Mouse (Mus musculus) gastrocnemius, adult 2 months (tissue): ENCODE data around the gene Pcnx2. TPM values are rescaled to one million over a fixed set of nuclear protein-coding genes. Genes with fewer than 3 reads are reported as not detected.

Source experiments
- DNase-seq: peaks from one replicate; pipeline ENCODE4 v3.0.0; 2022
- H3K27ac ChIP-seq: fragments of 200-600 bp; 2 replicates; pipeline ENCODE4 v1.8.1; 2022; ENCODE audit warnings: mild to moderate bottlenecking
- H3K4me3 ChIP-seq: fragments of 200-600 bp; 2 replicates; pipeline ENCODE4 v1.8.1; 2022; ENCODE audit warnings: mild to moderate bottlenecking, moderate library complexity
- CTCF ChIP-seq: fragments of 200-600 bp; IDR thresholded peaks from 2 replicates; pipeline ENCODE4 v1.8.1; 2022; ENCODE audit warnings: antibody characterized with exemption, mild to moderate bottlenecking, moderate library complexity
- intact Hi-C: fragments of 180-260 bp; cut with DNase I; formaldehyde crosslinking; loops from one replicate; pipeline ENCODE4 v1.15.1; 2025
- total RNA-seq, 2 experiments: library from RNA; stranded (reverse); gene quantifications; 2 replicates each; pipeline ENCODE4 v1.2.3; 2021

The Pcnx2 gene
- total RNA-seq, 2 experiments from 2014 or later: 0.20 to 0.39 TPM

DNA sequence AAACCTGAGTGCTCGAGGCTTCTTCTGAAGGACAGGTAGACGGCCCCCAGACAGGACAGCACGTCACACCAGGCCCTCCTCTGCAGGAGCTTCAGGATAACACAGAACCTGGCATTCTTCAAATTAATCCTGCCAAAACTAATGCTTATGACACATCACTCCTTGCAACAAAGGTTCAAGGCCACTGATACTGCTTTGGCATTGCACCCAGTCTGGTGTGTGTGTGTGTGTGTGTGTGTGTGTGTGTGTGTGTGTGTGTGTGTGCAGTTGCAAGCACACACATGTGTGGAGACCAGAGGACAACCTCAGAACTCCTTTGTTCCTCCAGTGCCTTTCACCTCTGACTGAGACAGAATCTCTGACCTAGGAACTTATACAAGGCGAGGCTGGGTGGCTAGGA lies 15.1 kb upstream of the Pcnx2 start:
- DNase-seq: no peak
- Histone ChIP-seq H3K27ac (no peak overlapping the region), H3K4me3 (no peak overlapping the region)
- intact Hi-C loops: no loop called here
- no peak for TF ChIP-seq CTCF

DNA sequence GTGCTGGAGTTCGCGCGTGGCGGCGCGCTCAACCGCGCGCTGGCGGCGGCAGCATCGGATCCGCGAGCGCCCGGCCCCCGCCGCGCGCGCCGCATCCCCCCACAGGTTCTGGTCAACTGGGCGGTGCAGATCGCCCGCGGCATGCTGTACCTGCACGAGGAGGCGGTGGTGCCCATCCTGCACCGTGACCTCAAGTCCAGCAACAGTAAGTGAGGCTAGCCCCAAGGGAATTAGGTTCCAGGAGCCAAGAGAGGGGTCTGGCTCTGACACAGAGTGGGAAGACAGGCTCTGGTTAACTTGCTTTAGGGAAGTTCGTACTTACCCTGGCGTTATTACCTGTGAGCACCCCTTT lies 13.1 kb upstream of the Pcnx2 start:
- no peak for DNase-seq
- TF ChIP-seq CTCF: no peak
- Histone ChIP-seq H3K27ac (no peak overlapping the region), H3K4me3 (peak overlapping the region; percentile 69)
- intact Hi-C loops: no loop called here

DNA sequence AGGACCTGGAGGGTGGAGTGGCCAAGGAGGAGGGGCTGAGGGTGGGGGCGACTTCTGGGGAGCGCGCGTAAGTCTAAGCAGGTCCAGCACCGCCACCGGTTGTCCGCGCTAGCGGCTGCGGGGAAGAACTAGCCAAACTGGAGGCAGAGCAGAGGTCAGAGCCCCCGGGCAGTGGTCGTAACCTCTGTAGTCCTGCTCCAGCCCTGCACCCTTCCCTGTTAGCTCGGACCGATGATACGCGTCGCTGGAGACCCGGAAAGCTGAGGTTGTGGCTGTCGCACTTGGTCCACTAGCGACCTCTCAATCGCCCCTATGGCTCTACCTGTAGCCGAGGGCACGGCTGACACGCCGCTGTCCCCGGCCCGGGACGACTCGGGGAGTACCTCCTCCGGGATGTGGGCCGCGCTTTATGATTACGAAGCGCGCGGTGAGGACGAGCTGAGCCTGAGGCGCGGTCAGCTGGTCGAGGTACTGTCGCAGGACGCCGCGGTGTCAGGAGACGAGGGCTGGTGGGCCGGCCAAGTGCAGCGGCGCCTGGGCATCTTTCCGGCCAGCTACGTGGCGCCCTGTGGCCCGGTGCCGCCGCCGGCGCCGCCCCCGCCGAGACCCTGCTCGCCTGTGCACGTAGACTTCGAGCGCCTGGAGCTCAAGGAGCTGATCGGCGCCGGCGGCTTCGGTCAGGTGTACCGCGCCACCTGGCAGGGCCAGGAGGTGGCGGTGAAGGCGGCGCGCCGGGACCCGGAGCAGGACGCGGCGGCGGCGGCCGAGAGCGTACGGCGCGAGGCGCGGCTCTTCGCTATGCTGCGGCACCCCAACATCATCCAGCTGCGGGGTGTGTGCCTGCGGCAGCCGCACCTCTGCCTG lies 12.5 kb upstream of the Pcnx2 start, which contains the start of gene Map3k21:
TSS of gene Map3k21 (plus strand) at position 86 of the 864 bp plus-strand sequence.
- intact Hi-C loops: no loop called here
- no peak for TF ChIP-seq CTCF
- no peak within 1 kb of the TSS for H3K27ac ChIP-seq
- peak; percentile 53 for DNase-seq
- H3K4me3 ChIP-seq: peak within 1 kb of the TSS; percentile 69

DNA sequence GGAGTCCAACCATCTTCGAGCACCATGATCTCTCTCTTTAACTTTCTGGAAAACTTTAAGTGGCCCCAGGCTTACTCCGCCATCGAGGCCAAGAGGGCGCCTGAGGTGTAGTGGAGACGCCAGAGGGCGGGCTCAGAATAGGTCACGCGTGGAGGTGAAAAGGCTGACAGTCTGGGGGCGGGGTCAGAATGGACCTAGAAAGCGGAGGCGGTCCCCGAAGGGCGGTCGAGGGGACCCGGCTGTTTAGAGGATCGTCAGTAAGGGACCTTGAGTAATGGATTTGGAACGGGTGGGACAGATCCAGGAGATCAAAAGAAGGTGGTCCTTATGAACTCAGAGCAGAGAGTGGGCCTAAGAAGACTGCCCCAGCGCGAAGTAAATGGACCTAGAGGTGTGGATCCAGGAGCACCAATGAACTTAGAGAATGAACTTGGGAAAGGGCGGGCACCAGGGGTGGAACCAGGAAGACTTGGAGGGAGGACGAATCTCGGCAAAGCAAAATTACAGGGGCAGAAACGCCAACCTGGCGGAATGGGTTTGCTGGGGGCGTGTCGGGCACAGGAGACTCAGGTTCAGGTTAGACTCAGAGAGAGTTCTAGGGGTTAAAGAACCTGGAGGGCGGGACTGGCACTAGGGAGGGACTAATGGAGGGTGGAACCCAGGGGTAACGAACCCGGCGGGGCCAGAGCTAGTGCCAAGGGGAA lies 11.7 kb upstream of the Pcnx2 start:
- no peak for DNase-seq
- intact Hi-C loops: no loop called here

DNA sequence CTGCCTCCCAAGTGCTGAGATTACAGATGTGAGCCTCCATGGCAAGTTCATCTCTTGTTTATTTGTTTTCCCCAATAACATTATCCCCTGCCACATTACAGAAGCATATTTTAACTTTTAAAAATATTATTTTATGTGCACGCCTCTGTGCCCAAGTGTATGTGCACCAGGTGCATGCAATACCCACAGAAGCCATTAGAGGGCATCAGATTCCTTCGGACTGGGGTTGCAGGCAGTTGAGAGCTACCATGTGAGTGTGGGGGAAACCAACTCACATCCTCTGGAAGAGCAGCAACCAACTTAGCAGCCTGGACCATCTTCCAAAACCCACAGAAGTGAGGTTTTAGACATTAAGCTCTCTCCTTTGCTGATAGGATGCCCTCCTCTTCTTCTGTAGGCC lies 9.2 kb upstream of the Pcnx2 start:
- peak; percentile 16; the same call in 1 of the 2 replicates for TF ChIP-seq CTCF
- intact Hi-C loops: no loop called here
- no peak overlapping the region for H3K4me3 ChIP-seq
- no peak for DNase-seq
- no peak overlapping the region for H3K27ac ChIP-seq

More for the DNA sequence above, 11.7 kb upstream of the Pcnx2 start:
- peak overlapping the region; percentile 69 for H3K4me3 ChIP-seq
- H3K27ac ChIP-seq: no peak overlapping the region
- TF ChIP-seq CTCF: no peak

DNA sequence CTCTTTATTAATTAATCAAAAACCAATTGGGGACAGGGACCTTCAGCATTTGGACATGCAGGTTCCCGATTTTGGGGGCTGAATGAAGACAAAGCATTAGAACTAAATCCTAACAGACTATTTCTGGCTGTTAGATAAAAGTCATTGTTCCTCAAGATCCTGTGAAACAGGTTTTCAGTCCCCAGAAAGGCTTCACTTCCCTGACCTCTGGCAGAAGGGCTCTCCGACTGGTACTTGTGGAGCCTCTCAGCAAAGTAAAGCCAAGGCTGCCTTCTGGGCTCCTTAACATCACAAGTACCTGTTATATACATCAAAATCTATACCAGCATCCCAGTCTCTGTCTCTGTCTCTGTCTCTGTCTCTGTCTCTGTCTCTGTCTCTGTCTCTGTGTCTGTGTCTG lies 7.2 kb upstream of the Pcnx2 start:
- H3K27ac ChIP-seq: no peak overlapping the region
- DNase-seq: no peak
- TF ChIP-seq CTCF: no peak
- no peak overlapping the region for H3K4me3 ChIP-seq
- intact Hi-C loops: no loop called here

DNA sequence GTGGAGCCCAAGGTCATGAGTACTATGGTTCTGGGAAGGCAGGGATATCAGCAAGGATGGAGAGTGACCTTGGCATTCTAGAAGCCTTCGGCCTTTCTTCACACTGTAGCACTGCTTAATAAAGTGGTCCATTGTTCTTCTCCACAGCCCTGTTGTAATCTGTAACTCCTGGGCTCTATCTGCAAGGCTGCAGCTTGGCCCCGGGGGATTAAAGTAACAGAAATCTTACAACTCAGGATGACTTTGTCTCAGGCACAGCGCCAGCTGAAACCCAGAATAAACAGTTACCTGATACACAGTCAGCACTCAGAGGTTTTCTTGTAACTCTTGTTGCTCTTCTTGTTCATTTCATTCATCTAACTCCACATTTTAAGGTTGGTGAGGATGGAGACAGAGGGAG lies 4.4 kb upstream of the Pcnx2 start:
- H3K4me3 ChIP-seq: no peak overlapping the region
- DNase-seq: no peak
- H3K27ac ChIP-seq: no peak overlapping the region
- intact Hi-C loops: no loop called here
- no peak for TF ChIP-seq CTCF

DNA sequence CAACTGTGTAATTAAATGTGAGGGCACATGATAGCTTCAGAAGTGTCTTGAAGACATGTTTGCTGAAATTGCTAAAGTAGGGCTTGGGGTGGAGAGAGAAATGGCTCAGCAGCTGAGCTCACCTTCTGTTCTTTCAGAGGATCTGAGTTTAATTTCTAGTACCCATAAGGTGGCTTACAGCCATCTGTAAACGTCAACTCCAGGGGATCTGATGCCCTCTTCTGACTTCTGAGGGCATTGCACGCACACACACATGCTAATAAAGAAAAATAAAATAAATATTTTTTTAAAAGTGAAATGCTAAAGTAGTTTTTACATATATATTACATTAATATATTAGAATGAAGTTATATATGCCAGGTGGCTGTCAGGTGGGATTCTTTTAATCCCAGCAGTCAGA lies 3.0 kb upstream of the Pcnx2 start:
- no peak overlapping the region for H3K27ac ChIP-seq
- DNase-seq: no peak
- peak; percentile 27; the same call in 1 of the 2 replicates for TF ChIP-seq CTCF
- no peak overlapping the region for H3K4me3 ChIP-seq
- intact Hi-C loops: no loop called here

DNA sequence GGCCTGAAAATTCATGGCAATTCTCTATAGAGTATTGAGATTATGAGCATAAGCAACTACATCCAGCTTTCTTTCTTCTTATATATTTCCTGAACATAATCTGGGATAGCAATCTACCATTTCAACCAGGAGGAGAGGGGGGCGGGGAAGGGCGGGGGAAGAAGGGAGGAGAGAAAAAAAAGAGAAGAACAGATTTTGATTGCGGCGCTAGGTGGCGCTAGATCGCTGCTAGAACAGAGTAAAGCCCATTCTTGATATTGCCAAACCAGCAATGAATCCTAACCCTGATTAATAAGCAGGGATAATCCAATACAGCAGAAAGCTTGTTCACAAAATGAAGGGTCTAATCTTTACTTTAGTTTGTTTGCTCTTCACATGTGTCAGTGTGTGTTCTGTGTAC lies 782 bp upstream of the Pcnx2 start:
- intact Hi-C loops: no loop called here
- peak; percentile 79 for TF ChIP-seq CTCF

DNA sequence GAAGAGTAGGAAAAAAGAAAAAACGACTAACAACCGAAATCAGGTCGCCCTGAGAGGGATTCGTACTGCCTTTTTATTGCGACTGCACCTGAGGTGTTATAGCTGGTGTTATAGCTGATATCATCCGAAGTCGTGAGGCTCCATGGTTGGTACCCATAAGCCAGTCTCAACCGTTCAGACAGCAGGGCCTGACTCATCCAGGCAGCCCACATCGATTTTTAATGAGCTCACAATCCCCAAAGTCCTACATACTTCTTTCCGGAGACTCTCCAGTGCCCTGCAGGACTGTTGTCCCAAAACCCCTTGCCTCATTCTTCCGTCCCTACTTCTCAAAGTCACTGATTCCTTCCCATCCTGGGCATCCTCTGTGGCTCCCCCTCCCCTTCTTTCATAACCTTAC lies 729 bp downstream of the Pcnx2 start:
- Histone ChIP-seq H3K4me3 (no peak overlapping the region), H3K27ac (no peak overlapping the region)
- no peak for TF ChIP-seq CTCF
- intact Hi-C loops: no loop called here
- no peak for DNase-seq

More for the DNA sequence above, 782 bp upstream of the Pcnx2 start:
- Histone ChIP-seq H3K27ac (no peak overlapping the region), H3K4me3 (no peak overlapping the region)
- DNase-seq: peak; percentile 55

DNA sequence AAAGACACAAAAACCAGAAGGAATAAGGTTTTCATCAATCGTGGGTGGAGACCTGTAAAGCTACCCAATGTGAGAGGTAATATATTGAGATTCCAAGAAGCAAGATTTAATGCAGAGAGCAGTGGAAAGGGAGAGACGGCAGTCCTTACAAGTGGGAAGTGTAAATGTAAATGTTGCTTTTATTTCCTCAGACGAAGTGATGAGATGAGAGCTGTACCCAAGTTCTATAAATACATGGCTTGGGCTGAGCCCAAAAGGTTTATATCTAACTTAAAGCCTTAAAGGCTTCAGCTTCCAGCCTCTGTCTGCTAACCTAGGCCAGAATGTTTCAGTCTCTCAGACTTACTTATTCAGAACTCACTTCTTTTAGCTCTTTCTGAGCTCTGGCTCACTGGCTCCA lies 8.2 kb downstream of the Pcnx2 start:
- Histone ChIP-seq H3K4me3 (no peak overlapping the region), H3K27ac (no peak overlapping the region)
- TF ChIP-seq CTCF: no peak
- DNase-seq: no peak
- intact Hi-C loops: no loop called here

DNA sequence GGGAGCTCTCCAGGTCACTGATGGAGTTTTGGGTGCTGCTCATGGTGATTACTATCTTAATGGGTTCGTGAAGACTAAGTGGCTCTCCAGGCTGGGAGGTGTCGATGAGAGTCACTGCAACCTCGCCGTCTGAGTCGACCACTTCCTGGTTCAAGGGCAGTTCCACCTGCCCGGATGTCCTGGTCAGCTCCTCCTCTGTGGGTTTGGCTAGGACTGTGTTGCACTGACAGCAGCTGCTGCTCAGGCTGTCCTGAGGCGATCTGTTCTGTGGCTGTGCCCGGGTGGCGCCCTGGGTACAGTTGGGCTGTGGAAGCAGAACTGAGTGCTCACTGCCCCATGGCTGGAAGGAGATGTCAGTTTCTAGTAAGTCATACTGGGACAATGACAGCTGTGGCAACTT lies 10.6 kb downstream of the Pcnx2 start:
- DNase-seq: no peak
- intact Hi-C loops: no loop called here
- TF ChIP-seq CTCF: no peak
- Histone ChIP-seq H3K27ac (no peak overlapping the region), H3K4me3 (no peak overlapping the region)

DNA sequence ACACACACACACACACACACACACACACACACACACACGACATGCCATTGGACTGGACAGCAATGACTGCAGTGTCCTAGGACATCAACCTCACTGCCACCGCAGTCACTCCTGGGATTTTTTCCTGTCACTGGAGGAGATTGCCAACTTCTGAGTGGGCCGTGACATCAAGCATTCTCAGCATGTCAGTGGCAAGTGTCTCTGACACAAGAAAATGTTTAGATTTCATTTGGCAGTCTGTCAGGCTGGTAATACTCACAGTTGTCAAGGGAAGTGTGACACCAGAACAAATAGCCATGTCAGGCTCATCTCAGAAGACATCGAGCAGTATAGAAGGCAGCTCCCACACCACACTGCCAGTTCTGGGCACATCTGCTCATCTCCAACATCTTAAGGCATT lies 17.7 kb downstream of the Pcnx2 start:
- H3K27ac ChIP-seq: no peak overlapping the region
- DNase-seq: no peak
- TF ChIP-seq CTCF: no peak

More for the DNA sequence above, 17.7 kb downstream of the Pcnx2 start:
- no peak overlapping the region for H3K4me3 ChIP-seq
- intact Hi-C loops: no loop called here
